Mouse (Mus musculus) spleen, adult 2 months (tissue): ENCODE results near the gene Dnajb4.

Source experiments
- CTCF ChIP-seq: fragments of 200-500 bp; IDR thresholded peaks from 2 replicates; pipeline ENCODE4 v1.5.1; 2011; ENCODE audit warnings: mild to moderate bottlenecking, inconsistent platforms; ENCODE audit not compliant: insufficient read depth, insufficient read length, insufficient replicate concordance; ENCODE audit errors: extremely low read depth
- POLR2A ChIP-seq: fragments of 200-500 bp; IDR thresholded peaks from 2 replicates; pipeline ENCODE4 v1.6.1; 2011; ENCODE audit warnings: low read depth, low read length, inconsistent platforms

- TF ChIP-seq CTCF (no peak), POLR2A (no peak)
These were observed 5.5 kb downstream of the Dnajb4 start for GRCm38 (mm10) chr3:152204577-152204976.
